Mouse (Mus musculus) MEL (cell line): Measurements from ENCODE around the gene Ubxn10. TPM values are rescaled to one million over a fixed set of nuclear protein-coding genes. Genes with fewer than 3 reads are reported as not detected.

Source experiments
- DNase-seq: peaks from one replicate; pipeline ENCODE4 v3.0.0; 2011; ENCODE audit warnings: low read depth, low spot score
- H3K27ac ChIP-seq: 2 replicates; pipeline ENCODE4 v1.5.1; 2012; ENCODE audit warnings: low read depth, mild to moderate bottlenecking, control low read depth, low read length, moderate library complexity; ENCODE audit not compliant: control insufficient read depth
- H3K27me3 ChIP-seq, 2 experiments: fragments of 150-350 bp in 1 of 2; sonication (generic) in 1 of 2; 2 replicates each; pipeline ENCODE4 v1.6.1; 2012; ENCODE audit warnings: low read length in 2 of 2, mild to moderate bottlenecking in 2 of 2, improper control_type of control experiment in 1 of 2, moderate library complexity in 1 of 2; ENCODE audit not compliant: insufficient read depth in 2 of 2, control insufficient read depth in 1 of 2
- H3K36me3 ChIP-seq, 2 experiments: 2 replicates each; pipeline ENCODE4 v1.6.1; 2012 to 2014; ENCODE audit warnings: low read length in 2 of 2, improper control_type of control experiment in 1 of 2, inconsistent platforms in 1 of 2, mild to moderate bottlenecking in 1 of 2; ENCODE audit not compliant: insufficient read depth in 2 of 2, control insufficient read depth in 1 of 2
- H3K4me1 ChIP-seq, 2 experiments: fragments of 150-350 bp in 1 of 2; sonication (generic) in 1 of 2; 2 replicates each; pipeline ENCODE4 v1.6.1; 2012; ENCODE audit warnings: low read length in 2 of 2, improper control_type of control experiment in 1 of 2, mild to moderate bottlenecking in 1 of 2; ENCODE audit not compliant: insufficient read depth in 2 of 2, control insufficient read depth in 1 of 2
- H3K4me3 ChIP-seq, 2 experiments: fragments of 150-350 bp in 1 of 2; sonication (generic) in 1 of 2; 2 replicates each; pipeline ENCODE4 v1.5.1; 2012; ENCODE audit warnings: low read depth in 2 of 2, low read length in 2 of 2, mild to moderate bottlenecking in 2 of 2, moderate library complexity in 2 of 2, control low read depth in 1 of 2, improper control_type of control experiment in 1 of 2; ENCODE audit not compliant: control insufficient read depth in 1 of 2, insufficient read depth in 1 of 2
- H3K79me2 ChIP-seq: 2 replicates; pipeline ENCODE4 v1.6.1; 2012; ENCODE audit warnings: mild to moderate bottlenecking, low read length, moderate library complexity; ENCODE audit not compliant: control insufficient read depth, poor library complexity, insufficient read depth
- H3K9ac ChIP-seq: 2 replicates; pipeline ENCODE4 v1.6.1; 2012; ENCODE audit warnings: low read depth, mild to moderate bottlenecking, control low read depth, low read length, moderate library complexity; ENCODE audit not compliant: control insufficient read depth, poor library complexity, severe bottlenecking
- H3K9me3 ChIP-seq: fragments of 150-350 bp; sonication (generic); replicated peaks from 2 replicates; pipeline ENCODE4 v1.6.1; 2012; ENCODE audit warnings: mild to moderate bottlenecking, low read length, improper control_type of control experiment, moderate library complexity; ENCODE audit not compliant: insufficient read depth
- BHLHE40 ChIP-seq: IDR thresholded peaks from 2 replicates; pipeline ENCODE4 v1.6.1; 2012; ENCODE audit warnings: low read depth, mild to moderate bottlenecking, inconsistent platforms, low read length, improper control_type of control experiment, borderline replicate concordance
- CHD1 ChIP-seq: IDR thresholded peaks from 2 replicates; pipeline ENCODE4 v1.6.1; 2012; ENCODE audit warnings: low read depth, mild to moderate bottlenecking, inconsistent platforms, low read length, improper control_type of control experiment
- CTCF ChIP-seq, 3 experiments: IDR thresholded peaks in 2 of 3; conservative IDR thresholded peaks in 1 of 3; 2 replicates each; pipeline ENCODE4 v1.5.1; 2011 to 2012; ENCODE audit warnings: low read length in 3 of 3, low read depth in 2 of 3, mild to moderate bottlenecking in 2 of 3, improper control_type of control experiment in 1 of 3, inconsistent platforms in 1 of 3, mixed read lengths in 1 of 3, moderate library complexity in 1 of 3; ENCODE audit not compliant: control insufficient read depth in 1 of 3, insufficient read depth in 1 of 3, poor library complexity in 1 of 3, severe bottlenecking in 1 of 3
- ELF1 ChIP-seq: IDR thresholded peaks from 2 replicates; pipeline ENCODE4 v1.6.1; 2014; ENCODE audit warnings: low read depth, mild to moderate bottlenecking, inconsistent platforms, low read length, improper control_type of control experiment, moderate library complexity
- EP300 ChIP-seq, 2 experiments: IDR thresholded peaks; 2 replicates each; pipeline ENCODE4 v1.6.1; 2011; ENCODE audit warnings: improper control_type of control experiment in 2 of 2, low read length in 2 of 2, low read depth in 1 of 2, mild to moderate bottlenecking in 1 of 2
- ETS1 ChIP-seq: IDR thresholded peaks from 2 replicates; pipeline ENCODE4 v1.6.1; 2012; ENCODE audit warnings: low read depth, mild to moderate bottlenecking, inconsistent platforms, low read length, improper control_type of control experiment, moderate library complexity
- GATA1 ChIP-seq: IDR thresholded peaks from 2 replicates; pipeline ENCODE4 v1.6.1; 2011; ENCODE audit warnings: low read depth, low read length, improper control_type of control experiment
- HCFC1 ChIP-seq: IDR thresholded peaks from 2 replicates; pipeline ENCODE4 v1.6.1; 2012; ENCODE audit warnings: low read depth, mild to moderate bottlenecking, inconsistent platforms, low read length, improper control_type of control experiment, moderate library complexity
- JUND ChIP-seq: IDR thresholded peaks from 2 replicates; pipeline ENCODE4 v1.6.1; 2011; ENCODE audit warnings: low read depth, mild to moderate bottlenecking, improper control_type of control experiment, low read length
- MAFK ChIP-seq: IDR thresholded peaks from 2 replicates; pipeline ENCODE4 v1.6.1; 2011; ENCODE audit warnings: low read depth, mild to moderate bottlenecking, low read length, improper control_type of control experiment, borderline replicate concordance
- MAX ChIP-seq: IDR thresholded peaks from 2 replicates; pipeline ENCODE4 v1.6.1; 2011; ENCODE audit warnings: low read length, improper control_type of control experiment
- MAZ ChIP-seq: IDR thresholded peaks from 2 replicates; pipeline ENCODE4 v1.6.1; 2012; ENCODE audit warnings: low read depth, mild to moderate bottlenecking, inconsistent platforms, low read length, improper control_type of control experiment
- MEF2A ChIP-seq: IDR thresholded peaks from 2 replicates; pipeline ENCODE4 v1.6.1; 2014; ENCODE audit warnings: low read depth, mild to moderate bottlenecking, inconsistent platforms, low read length, improper control_type of control experiment; ENCODE audit not compliant: poor library complexity, insufficient replicate concordance, severe bottlenecking; ENCODE audit errors: extremely low read depth
- MYC ChIP-seq: IDR thresholded peaks from 2 replicates; pipeline ENCODE4 v1.6.1; 2011; ENCODE audit warnings: low read depth, mild to moderate bottlenecking, low read length, improper control_type of control experiment, moderate library complexity
- NELFE ChIP-seq: IDR thresholded peaks from 2 replicates; pipeline ENCODE4 v1.6.1; 2011; ENCODE audit warnings: low read depth, low read length, improper control_type of control experiment
- NRF1 ChIP-seq: IDR thresholded peaks from 2 replicates; pipeline ENCODE4 v1.6.1; 2014; ENCODE audit warnings: low read depth, mild to moderate bottlenecking, inconsistent platforms, low read length, improper control_type of control experiment, moderate library complexity; ENCODE audit not compliant: poor library complexity, insufficient read depth, severe bottlenecking
- POLR2A ChIP-seq, 2 experiments: IDR thresholded peaks; 2 replicates each; pipeline ENCODE4 v1.6.1; 2011 to 2012; ENCODE audit warnings: low read length in 2 of 2, mild to moderate bottlenecking in 2 of 2, control low read depth in 1 of 2, improper control_type of control experiment in 1 of 2, low read depth in 1 of 2, moderate library complexity in 1 of 2; ENCODE audit not compliant: control insufficient read depth in 1 of 2, insufficient read depth in 1 of 2, poor library complexity in 1 of 2
- RAD21 ChIP-seq: IDR thresholded peaks from 2 replicates; pipeline ENCODE4 v1.6.1; 2011; ENCODE audit warnings: mild to moderate bottlenecking, low read depth, low read length, improper control_type of control experiment
- RCOR1 ChIP-seq: IDR thresholded peaks from 2 replicates; pipeline ENCODE4 v1.6.1; 2012; ENCODE audit warnings: low read depth, mild to moderate bottlenecking, inconsistent platforms, low read length, improper control_type of control experiment
- SIN3A ChIP-seq: IDR thresholded peaks from 2 replicates; pipeline ENCODE4 v1.6.1; 2012; ENCODE audit warnings: low read length, improper control_type of control experiment, inconsistent platforms
- SMC3 ChIP-seq: IDR thresholded peaks from 2 replicates; pipeline ENCODE4 v1.6.1; 2011; ENCODE audit warnings: low read depth, low read length, improper control_type of control experiment
- TAL1 ChIP-seq: IDR thresholded peaks from 2 replicates; pipeline ENCODE4 v1.6.1; 2012; ENCODE audit warnings: mild to moderate bottlenecking, inconsistent platforms, low read length, moderate library complexity, mixed read lengths
- TBP ChIP-seq: IDR thresholded peaks from 2 replicates; pipeline ENCODE4 v1.8.0; 2011; ENCODE audit warnings: low read depth, low read length, improper control_type of control experiment
- TCF12 ChIP-seq: IDR thresholded peaks from 2 replicates; pipeline ENCODE4 v1.6.1; 2014; ENCODE audit warnings: low read depth, mild to moderate bottlenecking, inconsistent platforms, low read length, improper control_type of control experiment, moderate library complexity
- USF1 ChIP-seq: IDR thresholded peaks from 2 replicates; pipeline ENCODE4 v1.6.1; 2014; ENCODE audit warnings: low read depth, mild to moderate bottlenecking, inconsistent platforms, low read length, improper control_type of control experiment, moderate library complexity
- ZC3H11A ChIP-seq: IDR thresholded peaks from 2 replicates; pipeline ENCODE4 v1.6.1; 2012; ENCODE audit warnings: low read depth, mild to moderate bottlenecking, inconsistent platforms, low read length, improper control_type of control experiment
- ZKSCAN1 ChIP-seq: IDR thresholded peaks from 2 replicates; pipeline ENCODE4 v1.6.1; 2012; ENCODE audit warnings: low read depth, mild to moderate bottlenecking, inconsistent platforms, low read length, improper control_type of control experiment, moderate library complexity
- polyA plus RNA-seq, 2 experiments: library from polyadenylated mRNA; stranded (reverse) in 1 of 2; unstranded in 1 of 2; fragments of >175 nt in 1 of 2; fragments of >200 nt in 1 of 2; gene quantifications; 2 replicates each; pipeline versions ENCODE4 v1.2.1 to v1.2.4; 2012; ENCODE audit warnings: low replicate concordance in 2 of 2, low read depth in 1 of 2; ENCODE audit not compliant: insufficient read length in 2 of 2, insufficient read depth in 1 of 2, missing spikeins in 1 of 2
- total RNA-seq: library from RNA; depleted of rRNA; stranded (reverse); fragments of 300-350 nt; gene quantifications from 2 replicates; pipeline ENCODE4 v1.2.3, GENCODE M21; 2012

Ubxn10 gene
- total and polyA plus RNA-seq, 3 experiments, result not detected

- Histone ChIP-seq H3K4me1 (no peaks in the 10 kb centered on the region), H3K79me2 (no peaks in the 10 kb centered on the region), H3K27me3 (no peaks in the 10 kb centered on the region), H3K27ac (no peak overlapping the region), H3K9me3 (no peaks in the 10 kb centered on the region), H3K9ac (no peak overlapping the region), H3K4me3 (no peak overlapping the region), H3K36me3 (no peaks in the 10 kb centered on the region)
- no peak for DNase-seq
- TF ChIP-seq MEF2A (no peak), SIN3A (no peak), ELF1 (no peak), MYC (no peak), TAL1 (no peak), HCFC1 (no peak), MAZ (no peak), SMC3 (no peak), POLR2A (IDR thresholded peaks at IDR 0.05; ENCODE audit: control insufficient read depth in 1 of 2, insufficient read depth in 1 of 2, low read depth in 1 of 2, low read length in 2 of 2, poor library complexity in 1 of 2) (no peak), CHD1 (no peak), GATA1 (no peak), MAX (no peak), EP300 (IDR thresholded peaks at IDR 0.05; ENCODE audit: low read depth in 1 of 2, low read length in 2 of 2) (no peak), CTCF (IDR thresholded peaks at IDR 0.05 in 2 of 3, conservative IDR thresholded peaks at IDR 0.05 in 1 of 3; ENCODE audit: control insufficient read depth in 1 of 3, insufficient read depth in 1 of 3, low read depth in 2 of 3, low read length in 3 of 3, poor library complexity in 1 of 3, severe bottlenecking in 1 of 3) (no peak), ZKSCAN1 (no peak), RCOR1 (no peak), TCF12 (no peak), RAD21 (no peak)
Measured at GRCm38 (mm10) chr4:138780300-138780699, 43.3 kb upstream of the Ubxn10 start.

DNA sequence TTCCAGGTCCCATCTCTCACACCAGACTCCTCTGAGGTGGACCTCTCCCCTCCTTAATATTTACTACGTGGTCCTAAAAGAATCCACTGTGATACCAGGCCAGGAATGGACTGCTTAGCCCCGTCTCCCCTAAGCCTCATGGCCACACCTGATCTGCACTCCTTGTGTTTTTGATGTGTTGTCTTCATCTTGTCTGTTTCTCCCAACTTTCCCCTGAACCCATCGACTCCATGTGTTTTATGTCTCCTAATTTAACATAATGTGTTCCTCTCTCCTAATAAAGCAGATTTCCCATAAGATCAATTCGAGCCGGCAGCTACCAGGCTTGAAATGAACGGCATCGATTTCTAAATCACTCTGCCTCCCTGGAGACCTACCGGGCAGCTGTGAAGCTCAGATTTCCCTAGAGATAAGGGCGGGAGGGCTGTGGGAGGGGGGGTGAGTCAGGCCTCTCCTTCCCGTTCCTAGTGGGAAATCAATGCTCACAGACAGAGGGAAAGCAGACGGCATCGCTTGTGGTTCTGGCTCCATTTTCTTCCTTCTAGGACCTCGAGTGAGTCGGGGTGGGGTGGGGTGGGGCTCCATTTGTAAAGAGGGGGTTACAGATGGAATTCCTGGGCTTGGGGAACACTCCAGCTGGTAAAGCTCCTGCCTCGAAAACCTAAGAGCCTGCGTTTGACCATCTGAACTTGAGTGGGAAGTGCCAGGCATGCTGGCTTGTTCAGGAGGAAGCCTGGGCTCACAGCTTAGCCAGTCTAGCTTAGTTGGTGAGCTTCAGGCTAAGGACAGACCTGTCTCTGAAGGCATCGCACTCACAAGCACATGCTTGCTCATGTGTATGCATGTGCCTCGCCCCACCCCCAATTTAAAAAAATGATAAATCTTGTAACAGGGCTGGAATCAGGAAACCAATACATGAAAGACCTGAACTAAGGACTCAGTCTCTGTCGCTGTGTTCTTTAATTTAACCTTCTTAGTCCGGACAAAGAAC is 40.7 kb upstream of the Ubxn10 start:
- H3K27me3 ChIP-seq, result no peaks in the 10 kb centered on the region
- H3K9ac ChIP-seq, result no peak overlapping the region
- no peaks in the 10 kb centered on the region for H3K79me2 ChIP-seq
- TF ChIP-seq JUND, result no peak
- no peak for TF ChIP-seq NRF1
- TF ChIP-seq TBP, result no peak
- no peak for TF ChIP-seq BHLHE40
- TF ChIP-seq EP300 (IDR thresholded peaks at IDR 0.05; ENCODE audit: low read depth in 1 of 2, low read length in 2 of 2), result no peak
- TF ChIP-seq MAFK, result no peak
- no peak for TF ChIP-seq ZC3H11A
- no peak for TF ChIP-seq ETS1
- no peak for TF ChIP-seq POLR2A (IDR thresholded peaks at IDR 0.05; ENCODE audit: control insufficient read depth in 1 of 2, insufficient read depth in 1 of 2, low read depth in 1 of 2, low read length in 2 of 2, poor library complexity in 1 of 2)
- no peak for TF ChIP-seq RAD21
- no peak for TF ChIP-seq MYC
- no peak for TF ChIP-seq MAX
- no peak for TF ChIP-seq NELFE
- TF ChIP-seq USF1, result no peak
- no peak for TF ChIP-seq MEF2A
- TF ChIP-seq, all 39 proteins: peak for 0
- no peak for DNase-seq
- H3K27ac ChIP-seq, result no peak overlapping the region
- H3K9me3 ChIP-seq, result no peaks in the 10 kb centered on the region
- H3K36me3 ChIP-seq, result no peaks in the 10 kb centered on the region
- H3K4me1 ChIP-seq, result no peaks in the 10 kb centered on the region
- H3K4me3 ChIP-seq, result no peak overlapping the region
